Mouse (Mus musculus) left cerebral cortex, adult 2 months (tissue): ENCODE measurements around the gene Fchsd2. TPM values are rescaled to one million over a fixed set of nuclear protein-coding genes. Genes with fewer than 3 reads are reported as not detected.

Experiments used
- DNase-seq, 2 experiments: peaks; one replicate each; pipeline ENCODE4 v3.0.0; 2021 to 2022; ENCODE audit warnings: low spot score in 2 of 2, mixed read lengths in 1 of 2; ENCODE audit errors: extremely low spot score in 1 of 2
- H3K27ac ChIP-seq: fragments of 200-600 bp; 2 replicates; pipeline ENCODE4 v1.8.1; 2022
- H3K4me3 ChIP-seq: fragments of 200-600 bp; 2 replicates; pipeline ENCODE4 v1.8.1; 2022
- CTCF ChIP-seq: fragments of 200-600 bp; IDR thresholded peaks from 2 replicates; pipeline ENCODE4 v1.8.1; 2022; ENCODE audit warnings: antibody characterized with exemption, mild to moderate bottlenecking, moderate library complexity
- intact Hi-C: fragments of 180-260 bp; cut with DNase I; formaldehyde crosslinking; loops from one replicate; pipeline ENCODE4 v1.15.1; 2025
- total RNA-seq, 2 experiments: library from RNA; stranded (reverse); gene quantifications; 2 replicates each; pipeline ENCODE4 v1.2.3; 2021

Gene Fchsd2
- total RNA-seq, 2 experiments from 2014 or later = 40.5 to 41.6 TPM

DNA sequence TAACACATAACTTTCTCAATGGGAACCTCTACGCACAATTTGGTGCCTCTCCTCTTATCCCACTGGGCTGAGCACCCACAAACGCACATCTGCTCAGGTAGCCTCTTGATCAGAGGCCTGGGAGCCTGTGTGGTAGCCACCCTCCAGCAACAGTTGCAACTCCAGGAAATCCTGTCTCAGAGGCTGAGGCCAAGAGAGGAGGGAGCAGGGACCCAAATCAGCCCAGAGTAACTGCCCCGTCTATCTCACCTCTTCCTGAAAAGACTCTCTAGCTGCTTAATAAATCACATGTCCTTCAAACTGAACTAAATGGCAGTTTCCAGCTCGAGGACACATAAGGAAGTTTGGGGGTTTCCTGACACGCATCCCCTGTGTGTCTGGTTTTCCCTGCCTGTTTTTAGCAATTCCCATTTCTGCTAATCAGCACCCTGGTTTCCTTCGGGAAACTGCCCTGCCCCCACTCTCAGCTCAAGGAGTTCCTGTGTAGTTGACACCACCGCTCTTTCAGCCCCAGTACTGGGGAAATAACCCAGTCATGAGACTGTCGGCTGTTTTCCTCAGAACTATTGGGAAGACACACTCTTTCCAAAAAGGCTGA is 18.4 kb upstream of the Fchsd2 start:
- intact Hi-C loops = no loop called here
- H3K4me3 ChIP-seq = no peak overlapping the region
- no peak for DNase-seq

DNA sequence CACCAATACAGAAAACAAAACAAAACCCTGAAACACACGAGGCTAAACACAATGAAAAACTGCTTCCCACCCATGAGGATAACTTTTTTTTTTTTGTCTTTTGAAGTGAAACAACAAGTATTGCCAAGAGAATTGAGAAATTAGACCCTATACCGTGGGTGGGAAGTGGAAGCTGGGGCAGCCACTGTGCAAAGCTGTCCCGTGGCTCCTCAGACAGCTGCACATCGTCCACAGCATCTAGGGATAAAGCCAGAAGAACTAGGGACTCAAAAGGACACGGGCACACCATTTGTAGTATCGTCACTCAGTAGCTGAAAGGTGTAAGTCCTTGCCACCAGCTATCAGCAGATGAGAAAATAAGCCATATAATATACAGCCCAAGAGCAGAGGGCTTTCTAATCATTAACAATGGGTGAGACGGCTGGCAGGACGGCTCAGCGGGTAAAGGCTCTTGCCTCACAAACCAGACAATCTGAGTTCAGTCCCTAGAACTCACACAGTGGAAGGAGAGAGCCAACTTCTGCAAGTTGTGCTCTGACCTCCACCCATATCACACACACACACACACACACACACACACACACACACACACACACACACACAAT is 9.0 kb upstream of the Fchsd2 start:
- intact Hi-C loops = no loop called here
- no peak for DNase-seq
- Histone ChIP-seq H3K27ac (no peak overlapping the region), H3K4me3 (no peak overlapping the region)
- TF ChIP-seq CTCF = no peak

More for the DNA sequence above, 18.4 kb upstream of the Fchsd2 start:
- no peak for TF ChIP-seq CTCF
- H3K27ac ChIP-seq = no peak overlapping the region

DNA sequence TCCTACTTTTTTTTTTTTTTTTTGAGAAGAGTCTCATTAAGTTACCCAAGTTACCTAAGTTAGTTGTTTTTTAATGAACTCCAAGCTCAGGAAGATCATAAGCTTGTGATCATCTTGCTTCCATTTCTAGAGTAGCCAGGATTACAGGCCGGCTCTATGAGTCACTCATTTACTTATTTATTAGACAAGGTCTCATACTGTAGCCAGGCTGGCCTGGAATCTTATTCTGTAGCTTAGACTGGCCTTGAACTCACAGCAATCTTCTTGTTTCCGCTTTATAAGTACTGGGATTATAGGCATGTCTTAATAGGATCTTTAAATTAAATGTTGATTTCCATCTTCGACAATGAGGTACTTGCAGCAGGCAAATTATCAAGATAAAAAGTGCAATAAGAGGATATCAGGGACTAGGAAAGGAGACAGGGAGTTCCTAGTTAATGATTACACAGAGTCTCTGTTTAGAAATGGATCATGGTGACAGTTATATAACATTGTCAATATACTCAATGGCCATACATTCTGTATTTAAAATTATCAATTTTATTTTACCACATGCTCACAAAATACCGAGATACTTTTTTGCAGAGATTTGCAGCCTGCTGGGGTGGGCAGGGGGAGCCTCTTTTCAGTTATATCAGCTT is 7.7 kb upstream of the Fchsd2 start:
- no peak overlapping the region for H3K27ac ChIP-seq
- TF ChIP-seq CTCF = no peak
- no peak for DNase-seq
- no peak overlapping the region for H3K4me3 ChIP-seq
- intact Hi-C loops = no loop called here

DNA sequence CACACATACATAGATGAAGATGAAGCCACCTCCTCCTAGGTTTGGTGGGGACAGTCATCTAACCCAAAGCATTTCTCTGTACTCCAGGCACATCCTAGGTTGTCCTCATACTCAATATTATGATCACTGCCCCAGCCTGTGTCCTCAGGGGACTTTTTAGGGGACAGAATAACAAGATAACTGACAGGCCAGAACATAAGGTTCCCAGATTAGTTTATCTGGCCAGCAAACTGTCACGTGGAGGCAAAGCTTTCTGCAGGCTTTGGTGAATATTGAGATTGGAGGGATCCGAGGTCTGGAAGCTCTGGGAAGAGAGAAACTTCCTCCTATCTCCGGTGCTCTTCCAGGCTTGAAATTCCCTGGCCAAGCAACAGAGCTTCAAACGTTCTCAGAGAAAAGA is 6.9 kb upstream of the Fchsd2 start:
- DNase-seq = no peak
- intact Hi-C loops = no loop called here
- Histone ChIP-seq H3K27ac (no peak overlapping the region), H3K4me3 (no peak overlapping the region)
- no peak for TF ChIP-seq CTCF

DNA sequence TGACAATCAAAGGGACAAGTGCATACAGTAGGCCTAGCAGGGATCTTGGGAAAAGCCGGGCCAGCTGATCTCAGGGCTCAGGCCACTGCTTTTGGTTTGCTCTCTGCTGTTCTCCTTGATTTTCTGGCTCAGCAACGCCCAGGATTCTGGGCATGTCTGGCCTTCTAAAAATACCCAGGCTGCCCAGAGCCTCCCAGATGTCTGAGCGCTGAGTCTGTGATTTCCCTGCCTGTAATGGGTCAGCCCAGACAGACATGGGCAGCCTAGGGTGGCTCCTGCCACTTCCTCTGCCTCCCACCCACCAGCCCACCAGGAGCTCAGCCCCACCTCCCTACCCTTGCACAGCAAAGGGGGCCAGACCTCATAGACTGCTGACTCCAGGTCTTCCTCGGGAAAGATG is 4.0 kb upstream of the Fchsd2 start:
- H3K4me3 ChIP-seq = no peak overlapping the region
- TF ChIP-seq CTCF = no peak
- intact Hi-C loops = no loop called here
- no peak for DNase-seq
- H3K27ac ChIP-seq = peak overlapping the region; percentile 50

DNA sequence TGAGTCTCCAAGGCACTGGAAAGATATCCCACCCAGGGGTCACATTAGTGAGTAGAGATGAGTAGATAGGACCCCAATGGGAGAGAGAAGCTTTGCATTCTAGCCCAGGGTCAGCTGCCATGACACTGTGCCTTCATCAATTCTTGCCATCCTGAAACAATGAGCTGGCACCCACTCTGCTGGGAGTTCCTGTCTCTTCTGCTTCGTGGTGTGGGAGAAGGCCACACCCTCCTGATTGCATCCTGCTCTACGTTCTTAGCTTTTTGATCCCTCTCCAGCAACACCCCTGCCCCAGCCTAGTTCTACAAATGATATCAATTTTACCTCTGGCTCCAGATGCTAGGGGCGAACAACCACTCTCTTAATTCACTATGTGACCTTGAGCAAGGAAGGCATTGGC is 3.4 kb upstream of the Fchsd2 start:
- DNase-seq = no peak
- no peak for TF ChIP-seq CTCF
- Histone ChIP-seq H3K27ac (peak overlapping the region; percentile 32), H3K4me3 (no peak overlapping the region)
- intact Hi-C loops = no loop called here

DNA sequence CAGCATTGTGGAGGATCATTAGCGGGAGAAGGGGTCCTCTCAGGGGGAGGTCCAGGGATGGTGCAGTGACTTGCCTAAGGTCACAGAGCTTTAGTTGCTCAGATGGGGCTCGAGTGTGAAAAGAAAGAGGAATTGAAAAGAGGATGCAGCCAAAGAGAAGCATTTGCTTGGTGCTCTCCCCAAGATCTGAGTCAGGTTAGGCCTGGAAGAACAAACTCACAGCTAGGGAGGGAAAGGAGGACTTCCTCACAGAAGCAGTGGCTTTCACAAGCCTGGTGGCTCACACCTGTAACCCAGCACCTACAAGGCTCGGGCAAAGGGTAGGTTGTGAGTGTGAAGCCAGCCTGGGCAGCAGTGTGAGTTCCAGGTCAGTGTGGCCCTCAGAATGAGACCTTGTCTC is 568 bp downstream of the Fchsd2 start:
- no peak overlapping the region for H3K4me3 ChIP-seq
- TF ChIP-seq CTCF = no peak
- intact Hi-C loops = no loop called here
- H3K27ac ChIP-seq = no peak overlapping the region
- DNase-seq = no peak

DNA sequence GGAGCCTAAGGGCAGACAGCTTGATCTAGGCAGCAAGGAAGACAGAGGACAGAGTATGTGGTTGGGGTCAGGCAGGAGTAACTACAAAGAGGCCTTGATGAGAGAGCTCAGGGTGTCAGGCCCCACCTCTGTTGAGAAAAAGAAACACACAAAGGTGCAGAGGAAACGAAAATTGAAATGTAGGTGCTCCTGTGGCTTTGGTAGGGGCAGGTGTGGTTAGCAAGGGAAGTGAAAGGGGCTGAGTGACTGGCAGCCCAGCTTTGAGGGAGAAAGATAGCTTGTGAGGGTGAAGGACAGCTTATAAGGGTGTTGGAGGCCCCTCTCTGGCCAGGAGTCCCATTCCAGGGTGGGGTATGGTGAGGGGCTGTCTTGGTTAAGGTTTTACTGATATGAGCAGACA is 2.1 kb downstream of the Fchsd2 start:
- intact Hi-C loops = no loop called here
- no peak for TF ChIP-seq CTCF
- no peak for DNase-seq
- Histone ChIP-seq H3K27ac (no peak overlapping the region), H3K4me3 (no peak overlapping the region)

DNA sequence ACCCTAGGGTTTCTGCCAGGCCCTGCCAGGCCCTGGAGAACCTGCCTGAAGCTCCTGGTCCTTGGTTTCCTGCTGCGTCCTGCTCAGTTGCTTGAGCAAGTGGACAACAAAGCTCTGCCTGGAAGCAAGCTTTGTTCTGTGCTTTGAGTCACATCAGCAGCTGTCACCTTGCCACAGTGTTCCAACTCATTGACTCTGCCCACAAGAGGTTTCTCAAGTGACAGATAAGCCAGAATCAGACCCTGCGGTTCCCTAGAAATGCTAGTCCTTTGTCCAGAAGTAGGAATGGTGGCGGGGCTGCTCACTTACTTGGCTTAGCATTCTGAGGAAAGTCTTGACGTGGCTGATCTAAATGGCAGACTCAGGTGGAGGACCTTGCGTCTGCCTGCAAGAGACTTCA is 2.9 kb downstream of the Fchsd2 start:
- no peak overlapping the region for H3K4me3 ChIP-seq
- intact Hi-C loops = no loop called here
- TF ChIP-seq CTCF = no peak
- H3K27ac ChIP-seq = no peak overlapping the region
- no peak for DNase-seq

DNA sequence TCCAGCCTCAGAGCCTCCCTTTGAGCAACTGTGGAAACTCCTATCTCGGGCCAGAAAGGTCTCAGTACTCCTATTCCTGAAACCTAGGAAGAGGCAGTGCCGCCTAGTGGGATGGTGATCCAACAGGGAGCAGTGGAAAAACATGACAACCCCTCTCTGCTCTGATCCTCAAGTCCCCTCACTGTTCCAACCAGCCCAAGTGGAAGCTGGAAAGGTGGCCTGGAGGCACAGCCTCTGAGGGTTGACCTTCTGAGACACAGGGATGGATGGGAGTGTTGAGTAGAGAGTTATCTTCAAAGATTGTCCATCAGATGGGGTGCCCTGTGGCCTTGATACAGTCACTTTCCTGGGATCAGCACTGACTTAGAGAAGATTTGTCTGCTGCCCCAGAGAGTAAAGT is 3.9 kb downstream of the Fchsd2 start:
- H3K4me3 ChIP-seq = no peak overlapping the region
- no peak overlapping the region for H3K27ac ChIP-seq
- no peak for TF ChIP-seq CTCF
- intact Hi-C loops = no loop called here
- no peak for DNase-seq

DNA sequence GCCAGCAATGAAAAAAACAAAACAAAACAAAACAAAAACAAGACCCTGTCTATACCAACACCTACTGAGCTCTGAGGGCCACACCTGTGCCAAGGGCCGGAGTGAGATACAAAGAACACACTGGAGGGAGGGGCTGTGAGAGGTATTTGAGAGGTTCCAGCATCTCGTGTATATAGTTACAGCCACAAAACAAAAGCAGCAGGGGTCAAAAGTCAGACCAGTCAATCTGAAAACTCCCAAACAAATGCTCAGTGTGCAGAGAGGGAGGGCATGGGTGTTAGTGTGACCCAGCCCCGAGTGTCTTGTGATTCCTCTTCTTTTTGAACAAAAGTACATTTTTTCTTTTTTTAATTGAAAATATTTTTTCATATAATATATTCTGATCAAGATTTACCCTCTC is 4.4 kb downstream of the Fchsd2 start:
- no peak for DNase-seq
- intact Hi-C loops = no loop called here
- no peak for TF ChIP-seq CTCF
- Histone ChIP-seq H3K27ac (no peak overlapping the region), H3K4me3 (no peak overlapping the region)

DNA sequence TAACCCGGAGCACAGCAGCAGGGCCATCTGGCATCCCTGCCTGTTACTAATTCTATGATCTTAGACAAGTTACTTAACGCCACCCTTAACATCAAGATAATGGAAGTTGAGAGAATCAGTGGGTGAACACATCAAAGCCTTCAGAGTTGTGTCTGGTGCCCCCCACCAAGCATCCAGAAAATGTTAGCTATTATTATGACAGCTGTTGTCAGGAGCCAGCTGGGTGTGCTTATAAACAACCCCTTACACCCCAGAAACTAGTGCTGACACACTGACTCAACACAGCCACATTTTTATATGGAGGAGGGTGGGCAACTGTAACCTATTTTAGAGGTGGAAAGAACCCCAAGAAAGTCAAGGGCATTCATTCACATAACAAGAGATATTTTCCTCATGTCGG is 7.3 kb downstream of the Fchsd2 start:
- TF ChIP-seq CTCF = no peak
- DNase-seq = no peak
- intact Hi-C loops = no loop called here
- H3K27ac ChIP-seq = no peak overlapping the region
- H3K4me3 ChIP-seq = no peak overlapping the region
